Mouse (Mus musculus): Measurements from ENCODE around the gene Mia.

GRCm38 (mm10) chr7:27163450-27163805 is 17.5 kb downstream of the Mia start:
- TF ChIP-seq GATA1 (IDR thresholded peaks at IDR 0.05; ENCODE audit: borderline replicate concordance, low read length) = no peak
- no peak for TF ChIP-seq FLI1 (IDR thresholded peaks at IDR 0.05; ENCODE audit: low read length)
